Mouse (Mus musculus): ENCODE measurements at regions not wholly inside any gene's neighbourhood (a gene's known extent, or its start where the extent isn't known, plus 50 kb on each side); places are given as distances from the start of the nearest gene placed in this dataset.

- peak; percentile 12 to 26 for DNase-seq
Observed at GRCm38 (mm10) chrX:61119499-61119898, 65.9 kb downstream of the Cdr1 start.

GRCm38 (mm10) chrX:61117368-61117767 is 68.0 kb downstream of the Cdr1 start:
- DNase-seq = peak; percentile 3 to 33

GRCm38 (mm10) chrX:61116010-61116447 is 69.3 kb downstream of the Cdr1 start:
- peak; percentile 59 for DNase-seq

All from cerebellum, postnatal 10 days (tissue).